Mouse (Mus musculus) 3134 (cell line): Measurements from ENCODE around the gene Lrp1.
A peak's percentile ranks its signal among the peaks of the same experiment; 100 is the strongest.

Experiments used
- DNase-seq: peaks from one replicate; pipeline ENCODE4 v3.0.0-alpha.2; 2011; ENCODE audit warnings: low spot score; ENCODE audit not compliant: insufficient read length; ENCODE audit errors: extremely low read depth

The Lrp1 gene

DNA sequence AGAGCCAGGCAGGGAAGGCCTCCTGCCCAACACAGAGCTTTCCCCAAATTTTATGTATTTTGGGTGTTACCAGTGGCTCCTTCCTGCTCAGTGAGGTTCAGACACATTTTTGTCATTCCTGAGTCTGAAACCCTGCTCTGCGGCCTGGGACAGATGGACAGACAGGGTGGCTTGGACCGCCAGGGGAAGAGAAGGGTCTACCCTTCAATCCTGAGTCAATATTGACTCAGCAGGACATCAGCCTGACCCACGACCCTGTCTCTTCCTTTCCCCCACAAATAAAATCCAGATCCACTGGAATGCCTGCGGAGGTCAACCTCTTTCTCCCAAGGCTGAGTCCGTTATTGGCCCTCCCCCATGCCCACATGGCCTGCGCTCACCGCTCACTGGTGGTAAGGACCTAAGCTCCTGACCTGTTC lies 4.7 kb downstream of the Lrp1 start:
- peak; percentile 78 for DNase-seq

- DNase-seq, result peak; percentile 48
These were observed 5.4 kb downstream of the Lrp1 start for GRCm38 (mm10) chr10:127615591-127615990.

- DNase-seq, result no peak
These were observed 5.9 kb downstream of the Lrp1 start for GRCm38 (mm10) chr10:127615034-127615374.

DNA sequence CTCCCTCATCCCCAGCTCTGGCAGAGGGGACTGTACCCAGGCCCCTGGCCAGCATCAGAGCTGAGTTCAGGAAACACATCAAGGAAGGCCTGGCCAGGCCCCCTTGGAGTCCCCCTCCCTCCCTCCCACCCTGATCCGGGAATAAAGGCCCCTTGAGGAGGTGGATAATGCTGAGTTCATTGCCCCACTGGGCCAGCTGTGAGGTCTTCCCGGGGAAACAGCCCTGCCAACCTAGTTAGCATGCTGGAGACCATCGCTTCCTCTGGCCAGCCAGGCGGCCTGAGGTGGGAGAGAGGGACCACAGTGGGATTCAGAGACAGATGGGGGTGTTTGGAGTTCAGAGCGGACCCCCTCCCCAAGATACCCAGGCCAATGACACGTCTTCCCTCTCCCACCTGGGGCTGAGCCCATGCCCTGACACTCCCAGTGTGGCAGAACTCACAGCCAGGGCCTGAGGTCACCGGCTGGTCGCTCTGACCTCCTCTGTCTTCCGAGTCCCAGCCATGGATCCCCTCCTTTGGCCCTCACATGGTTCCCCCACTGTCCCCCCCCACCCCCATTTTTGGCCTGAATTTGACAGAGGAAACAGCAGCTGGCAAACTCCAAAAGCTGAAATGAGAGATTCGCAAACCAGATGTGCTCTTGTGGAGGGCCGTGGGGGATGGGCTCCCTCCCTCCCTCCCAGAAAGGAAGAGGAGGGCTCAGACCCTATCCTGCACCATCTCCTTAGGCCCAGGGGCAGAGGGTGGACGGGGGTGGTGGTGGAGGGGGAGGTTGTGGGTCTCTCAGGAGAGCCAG lies 6.5 kb downstream of the Lrp1 start:
- DNase-seq, result no peak

DNA sequence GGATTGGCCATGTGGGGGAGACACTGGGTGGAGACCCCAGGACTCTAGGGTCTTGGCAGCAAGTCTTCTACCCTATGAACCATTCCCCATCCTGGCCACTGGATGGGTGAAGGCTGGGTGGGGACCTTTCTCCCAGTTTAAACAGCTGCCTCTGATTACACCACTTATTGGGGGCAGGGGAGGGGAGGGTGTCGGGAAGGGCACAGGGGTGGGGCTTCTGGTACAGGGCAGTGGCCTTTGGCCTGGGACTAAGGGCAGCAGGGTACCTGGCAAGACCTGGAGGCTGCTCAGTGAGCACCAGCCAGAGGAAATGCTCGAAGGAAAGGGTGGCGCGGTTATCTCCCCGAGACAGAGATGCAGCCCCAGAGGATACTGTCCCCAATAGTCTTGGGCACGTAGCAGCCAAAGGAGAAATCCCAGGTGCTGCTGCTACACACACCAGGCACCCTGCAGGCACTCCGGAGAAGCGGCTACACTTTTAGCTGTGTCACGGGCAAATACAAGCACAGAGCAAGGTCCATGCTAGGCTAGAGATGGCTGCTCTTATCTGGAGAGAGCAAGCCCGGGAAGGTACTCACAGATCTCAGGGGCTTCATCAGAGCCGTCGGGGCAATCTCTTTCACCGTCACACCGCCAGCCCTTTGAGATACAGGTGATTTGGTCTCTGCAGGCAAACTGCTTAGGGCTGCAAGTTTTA lies 8.7 kb downstream of the Lrp1 start:
- no peak for DNase-seq

- DNase-seq, result no peak
These were observed 10.9 kb downstream of the Lrp1 start for GRCm38 (mm10) chr10:127610066-127610415.

- no peak for DNase-seq
These were observed 11.4 kb downstream of the Lrp1 start for GRCm38 (mm10) chr10:127609415-127610065.

DNA sequence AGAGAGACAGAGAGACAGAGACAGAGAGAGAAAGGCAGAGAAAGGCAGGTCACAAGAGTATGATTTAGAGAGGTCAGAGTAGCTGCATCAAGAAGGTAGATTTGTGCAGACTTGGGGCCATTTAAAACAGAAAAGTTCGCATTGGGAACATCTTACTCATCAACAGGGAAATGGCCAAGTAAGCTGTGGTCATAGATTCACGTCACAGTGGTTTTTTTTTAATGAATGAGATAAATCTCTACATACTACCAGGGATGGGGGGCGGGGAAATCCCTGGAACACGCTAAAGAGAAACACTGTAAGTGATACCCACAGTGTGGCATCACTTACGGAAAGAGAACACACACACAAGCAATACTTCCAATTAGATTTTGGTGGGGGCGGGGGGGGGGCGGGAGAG lies 13.9 kb downstream of the Lrp1 start:
- peak; percentile 58 for DNase-seq

GRCm38 (mm10) chr10:127605756-127606155 lies 15.2 kb downstream of the Lrp1 start:
- no peak for DNase-seq

- DNase-seq, result peak; percentile 56
These were observed 15.7 kb downstream of the Lrp1 start for GRCm38 (mm10) chr10:127605251-127605547.

GRCm38 (mm10) chr10:127604465-127605250 lies 16.3 kb downstream of the Lrp1 start:
- DNase-seq, result peak; percentile 62

DNA sequence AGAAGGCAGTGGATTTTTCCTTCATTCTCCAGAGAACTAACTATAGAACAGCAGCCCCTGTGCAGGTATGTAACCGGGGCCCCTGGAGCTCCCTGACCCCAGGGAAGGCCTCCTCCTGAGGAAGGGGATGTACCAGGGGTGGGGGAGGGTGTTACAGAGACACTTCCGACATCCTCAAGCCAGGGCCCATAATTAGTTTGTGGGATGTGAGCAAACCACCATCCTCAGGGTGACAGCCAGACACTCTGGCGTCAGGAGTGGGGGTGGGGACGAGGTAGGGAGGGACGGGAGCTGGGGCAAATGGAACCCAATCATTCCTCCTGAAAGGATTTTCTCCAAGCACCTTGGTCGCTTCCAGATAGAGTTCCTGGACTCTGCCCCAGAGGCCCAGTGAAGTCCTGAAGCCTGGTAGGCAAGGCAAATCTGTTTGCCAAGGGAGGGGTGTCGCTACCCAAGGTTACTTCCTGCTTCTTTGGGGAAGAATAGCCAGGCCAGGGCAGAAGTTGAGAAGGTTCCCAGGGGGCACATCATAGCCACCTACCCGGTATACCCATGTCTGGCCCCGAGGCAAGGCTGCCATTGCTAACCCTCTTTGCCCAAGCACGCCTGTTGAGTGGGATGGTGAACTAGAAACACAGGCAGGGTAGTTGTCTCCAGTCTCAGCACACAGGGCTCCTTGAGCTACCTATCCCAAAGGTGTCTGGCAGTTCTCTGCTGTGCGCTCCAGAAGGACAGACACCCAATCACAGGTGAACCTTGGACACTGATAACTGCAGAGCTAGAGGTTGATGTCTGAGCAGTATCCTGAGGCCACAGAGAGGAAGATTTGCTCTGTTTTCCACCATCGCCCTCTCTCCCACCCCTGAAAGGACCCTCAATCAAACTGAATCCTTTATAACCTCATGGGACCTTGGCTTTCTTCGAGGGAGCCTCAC lies 17.2 kb downstream of the Lrp1 start:
- DNase-seq, result no peak

DNA sequence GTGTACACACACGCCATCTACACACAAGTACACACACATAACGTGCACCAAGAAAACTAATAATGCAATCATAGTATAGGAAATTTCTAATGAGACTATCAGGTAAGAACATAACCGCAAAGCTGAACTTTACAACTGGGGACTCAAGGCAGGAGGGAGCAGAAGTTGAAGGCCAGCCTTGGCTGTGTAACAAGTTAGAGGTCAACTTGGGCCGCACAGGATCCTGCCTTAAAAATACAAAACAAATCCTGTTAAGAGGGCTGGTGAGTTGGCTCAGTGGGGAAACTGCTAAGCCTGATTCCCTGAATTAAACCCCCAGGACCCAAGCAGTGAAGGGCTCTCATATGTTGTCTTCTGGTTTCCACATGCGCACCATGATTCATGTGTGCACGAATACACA lies 18.8 kb downstream of the Lrp1 start:
- no peak for DNase-seq

- no peak for DNase-seq
These were observed 21.0 kb downstream of the Lrp1 start for GRCm38 (mm10) chr10:127599779-127600541.

DNA sequence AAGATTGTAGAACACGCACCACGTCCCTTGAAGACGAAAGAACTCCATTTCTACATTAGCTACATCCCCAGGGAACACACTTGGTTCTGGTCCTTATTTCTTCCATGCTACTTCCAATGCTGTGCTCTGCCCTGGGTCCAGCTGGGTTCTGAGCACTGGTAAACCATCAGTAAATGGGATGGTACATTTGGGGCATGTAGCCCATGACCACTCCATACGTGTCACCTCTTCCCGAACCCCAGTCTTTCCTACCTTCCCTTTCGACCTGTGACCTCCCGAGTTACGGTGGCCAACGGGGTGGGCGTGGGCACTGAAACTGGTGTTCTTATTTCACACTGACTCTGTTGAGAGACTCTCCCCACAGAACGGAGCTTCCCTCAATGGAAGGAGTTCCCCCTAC lies 21.7 kb downstream of the Lrp1 start:
- DNase-seq, result no peak

DNA sequence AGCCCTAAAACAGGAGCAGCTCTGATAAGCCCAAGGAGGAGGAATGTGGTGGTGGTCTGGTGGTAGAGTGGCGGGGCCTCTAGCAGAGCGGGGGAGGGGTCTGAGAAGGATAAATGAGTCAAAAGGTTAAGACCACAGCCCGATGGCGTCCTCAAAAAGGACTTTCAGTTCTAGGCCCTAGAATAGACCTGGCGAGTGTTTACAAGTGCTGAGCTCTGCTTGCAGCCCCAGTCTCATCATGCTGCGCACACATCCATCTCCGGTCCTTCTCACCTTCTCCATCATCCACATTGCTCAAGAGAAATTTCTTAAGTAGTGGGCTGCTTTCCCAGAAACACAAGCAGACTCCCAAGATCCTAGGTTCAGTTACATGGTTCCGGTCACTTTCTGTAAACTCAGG lies 22.3 kb downstream of the Lrp1 start:
- DNase-seq, result no peak

- peak; percentile 81 for DNase-seq
These were observed 23.5 kb downstream of the Lrp1 start for GRCm38 (mm10) chr10:127597311-127597901.

- DNase-seq, result peak; percentile 66
These were observed 24.5 kb downstream of the Lrp1 start for GRCm38 (mm10) chr10:127596321-127596941.
